Mouse (Mus musculus): Measurements from ENCODE around the gene 4930513O06Rik.

Gene 4930513O06Rik

GRCm38 (mm10) chrX:139085943-139086342, at the start of gene 4930513O06Rik:
TSS of gene 4930513O06Rik (plus strand) at chrX:139086243.
- DNase-seq (ENCODE audit: low spot score), result no peak

- DNase-seq (ENCODE audit: low spot score), result no peak
Measured at GRCm38 (mm10) chrX:139037666-139038065, 48.4 kb upstream of the 4930513O06Rik start.

- no peak for DNase-seq (ENCODE audit: low spot score)
Measured at GRCm38 (mm10) chrX:139039314-139039713, 46.7 kb upstream of the 4930513O06Rik start.

- DNase-seq (ENCODE audit: low spot score), result no peak
Measured at GRCm38 (mm10) chrX:139041148-139041547, 44.9 kb upstream of the 4930513O06Rik start.

- DNase-seq (ENCODE audit: low spot score), result no peak
Measured at GRCm38 (mm10) chrX:139051976-139052375, 34.1 kb upstream of the 4930513O06Rik start.

GRCm38 (mm10) chrX:139053149-139053548, 32.9 kb upstream of the 4930513O06Rik start:
- no peak for DNase-seq (ENCODE audit: low spot score)

GRCm38 (mm10) chrX:139064078-139064477, 22.0 kb upstream of the 4930513O06Rik start:
- DNase-seq (ENCODE audit: low spot score), result no peak

GRCm38 (mm10) chrX:139078493-139078892, 7.5 kb upstream of the 4930513O06Rik start:
- DNase-seq (ENCODE audit: low spot score), result no peak

GRCm38 (mm10) chrX:139085077-139085476, 966 bp upstream of the 4930513O06Rik start, which contains the start of gene Serpina7:
TSS of gene Serpina7 (minus strand) at chrX:139085236.
- no peak for DNase-seq (ENCODE audit: low spot score)

GRCm38 (mm10) chrX:139097197-139097596, 11.2 kb downstream of the 4930513O06Rik start:
- DNase-seq (ENCODE audit: low spot score), result no peak

- no peak for DNase-seq (ENCODE audit: low spot score)
Measured at GRCm38 (mm10) chrX:139134031-139134430, 48.0 kb downstream of the 4930513O06Rik start.

Measured in ovary, adult 18-20 months (tissue).